Mouse (Mus musculus): ENCODE data around the gene Slc35f6. TPM values are rescaled to one million over a fixed set of nuclear protein-coding genes. Genes with fewer than 3 reads are reported as not detected.

Slc35f6 gene
- polyA plus RNA-seq, 1 experiment from 2014 or later, result 32.8 TPM

- no peaks in the 10 kb centered on the region for H3K9me3 ChIP-seq (replicated peaks)
- 95% methylated on average over 4 of the region's 4 CpGs for whole genome bisulfite sequencing
- no peak overlapping the region for H3K9ac ChIP-seq (replicated peaks)
- no peak overlapping the region for H3K4me2 ChIP-seq
- no peak for ATAC-seq (ENCODE audit: low FRiP score)
- H3K4me3 ChIP-seq (replicated peaks), result no peak overlapping the region
- no peaks in the 10 kb centered on the region; the same call in 1 of the 2 replicates for H3K27me3 ChIP-seq (replicated peaks)
- H3K4me1 ChIP-seq, result peaks cover 26% of the 10 kb centered on the region
- H3K36me3 ChIP-seq, result no peaks in the 10 kb centered on the region
- no peak overlapping the region for H3K27ac ChIP-seq (replicated peaks)
These were observed 35.2 kb upstream of the Slc35f6 start for GRCm38 (mm10) chr5:30612575-30612974.

- no peaks in the 10 kb centered on the region for H3K36me3 ChIP-seq
- H3K27me3 ChIP-seq (replicated peaks), result peaks cover 4% of the 10 kb centered on the region; the same call in 1 of the 2 replicates
- no peak overlapping the region for H3K4me2 ChIP-seq
- no peak overlapping the region for H3K4me3 ChIP-seq (replicated peaks)
- H3K27ac ChIP-seq (replicated peaks), result no peak overlapping the region
- no peaks in the 10 kb centered on the region for H3K9me3 ChIP-seq (replicated peaks)
- H3K4me1 ChIP-seq, result peaks cover 32% of the 10 kb centered on the region
- 76% methylated on average over 8 of the region's 8 CpGs for WGBS
- ATAC-seq (ENCODE audit: low FRiP score), result no peak
- H3K9ac ChIP-seq (replicated peaks), result no peak overlapping the region
These were observed 34.5 kb upstream of the Slc35f6 start for GRCm38 (mm10) chr5:30613242-30613641.

- Histone ChIP-seq H3K9me3 (replicated peaks) (no peaks in the 10 kb centered on the region), H3K9ac (replicated peaks) (no peak overlapping the region), H3K27me3 (replicated peaks) (peaks cover 4% of the 10 kb centered on the region; the same call in 1 of the 2 replicates), H3K4me2 (no peak overlapping the region), H3K36me3 (no peaks in the 10 kb centered on the region), H3K27ac (replicated peaks) (no peak overlapping the region), H3K4me1 (peaks cover 32% of the 10 kb centered on the region), H3K4me3 (replicated peaks) (no peak overlapping the region)
- peak; percentile 48; the same call in 1 of the 2 replicates for ATAC-seq (ENCODE audit: low FRiP score)
- 43% methylated on average over 1 of the region's 1 CpGs for WGBS
These were observed 33.5 kb upstream of the Slc35f6 start for GRCm38 (mm10) chr5:30614221-30614620.

GRCm38 (mm10) chr5:30615416-30615815 is 32.3 kb upstream of the Slc35f6 start:
- peaks cover 32% of the 10 kb centered on the region for H3K4me1 ChIP-seq
- H3K4me2 ChIP-seq, result no peak overlapping the region
- no peaks in the 10 kb centered on the region for H3K9me3 ChIP-seq (replicated peaks)
- H3K9ac ChIP-seq (replicated peaks), result no peak overlapping the region
- H3K36me3 ChIP-seq, result no peaks in the 10 kb centered on the region
- peaks cover 6% of the 10 kb centered on the region for H3K27me3 ChIP-seq (replicated peaks)
- no peak overlapping the region for H3K4me3 ChIP-seq (replicated peaks)
- H3K27ac ChIP-seq (replicated peaks), result no peak overlapping the region
- ATAC-seq (ENCODE audit: low FRiP score), result no peak
- WGBS, result 51% methylated on average over 6 of the region's 6 CpGs

GRCm38 (mm10) chr5:30615819-30616218 is 31.9 kb upstream of the Slc35f6 start:
- ATAC-seq (ENCODE audit: low FRiP score), result no peak
- Histone ChIP-seq H3K27me3 (replicated peaks) (peaks cover 10% of the 10 kb centered on the region), H3K27ac (replicated peaks) (no peak overlapping the region), H3K9me3 (replicated peaks) (no peaks in the 10 kb centered on the region), H3K4me2 (no peak overlapping the region), H3K36me3 (no peaks in the 10 kb centered on the region), H3K4me1 (peaks cover 32% of the 10 kb centered on the region), H3K4me3 (replicated peaks) (no peak overlapping the region), H3K9ac (replicated peaks) (no peak overlapping the region)
- WGBS, result 88% methylated on average over 4 of the region's 4 CpGs

- 27% methylated on average over 3 of the region's 3 CpGs for WGBS
- 0 out of 2 replicates have a peak, but pooled peaks have one; percentile 18 for ATAC-seq (ENCODE audit: low FRiP score)
- Histone ChIP-seq H3K9ac (replicated peaks) (no peak overlapping the region), H3K4me3 (replicated peaks) (no peak overlapping the region), H3K27ac (replicated peaks) (no peak overlapping the region; the same call in 1 of the 2 replicates), H3K9me3 (replicated peaks) (no peaks in the 10 kb centered on the region), H3K4me2 (no peak overlapping the region), H3K27me3 (replicated peaks) (peaks cover 18% of the 10 kb centered on the region), H3K36me3 (no peaks in the 10 kb centered on the region), H3K4me1 (peaks cover 30% of the 10 kb centered on the region)
These were observed 31.1 kb upstream of the Slc35f6 start for GRCm38 (mm10) chr5:30616644-30617043.

- no peaks in the 10 kb centered on the region for H3K9me3 ChIP-seq (replicated peaks)
- no peak overlapping the region for H3K4me2 ChIP-seq
- no peak overlapping the region for H3K27ac ChIP-seq (replicated peaks)
- H3K4me1 ChIP-seq, result peaks cover 35% of the 10 kb centered on the region
- peaks cover 23% of the 10 kb centered on the region for H3K27me3 ChIP-seq (replicated peaks)
- no peak for ATAC-seq (ENCODE audit: low FRiP score)
- no peak overlapping the region for H3K9ac ChIP-seq (replicated peaks)
- 40% methylated on average over 3 of the region's 3 CpGs for WGBS
- no peaks in the 10 kb centered on the region for H3K36me3 ChIP-seq
- no peak overlapping the region for H3K4me3 ChIP-seq (replicated peaks)
These were observed 30.4 kb upstream of the Slc35f6 start for GRCm38 (mm10) chr5:30617357-30617756.

- peaks cover 28% of the 10 kb centered on the region for H3K27me3 ChIP-seq (replicated peaks)
- no peaks in the 10 kb centered on the region for H3K9me3 ChIP-seq (replicated peaks)
- WGBS, result 29% methylated on average over 11 of the region's 11 CpGs
- no peak overlapping the region for H3K4me3 ChIP-seq (replicated peaks)
- H3K9ac ChIP-seq (replicated peaks), result no peak overlapping the region
- no peaks in the 10 kb centered on the region for H3K36me3 ChIP-seq
- peaks cover 40% of the 10 kb centered on the region for H3K4me1 ChIP-seq
- no peak for ATAC-seq (ENCODE audit: low FRiP score)
- no peak overlapping the region for H3K4me2 ChIP-seq
- no peak overlapping the region for H3K27ac ChIP-seq (replicated peaks)
These were observed 29.9 kb upstream of the Slc35f6 start for GRCm38 (mm10) chr5:30617851-30618250.

GRCm38 (mm10) chr5:30618376-30619003 is 29.2 kb upstream of the Slc35f6 start:
- Histone ChIP-seq H3K27me3 (replicated peaks) (peaks cover 30% of the 10 kb centered on the region), H3K27ac (replicated peaks) (no peak overlapping the region), H3K36me3 (no peaks in the 10 kb centered on the region), H3K9ac (replicated peaks) (no peak overlapping the region), H3K4me1 (peaks cover 41% of the 10 kb centered on the region), H3K4me3 (replicated peaks) (no peak overlapping the region), H3K4me2 (no peak overlapping the region), H3K9me3 (replicated peaks) (no peaks in the 10 kb centered on the region)
- no peak for ATAC-seq (ENCODE audit: low FRiP score)
- WGBS, result 86% methylated on average over 8 of the region's 8 CpGs

GRCm38 (mm10) chr5:30619211-30619610 is 28.5 kb upstream of the Slc35f6 start:
- WGBS, result 73% methylated on average over 2 of the region's 2 CpGs
- ATAC-seq (ENCODE audit: low FRiP score), result no peak
- no peak overlapping the region for H3K27ac ChIP-seq (replicated peaks)
- H3K36me3 ChIP-seq, result no peaks in the 10 kb centered on the region
- H3K27me3 ChIP-seq (replicated peaks), result peaks cover 32% of the 10 kb centered on the region
- peaks cover 37% of the 10 kb centered on the region for H3K4me1 ChIP-seq
- no peaks in the 10 kb centered on the region for H3K9me3 ChIP-seq (replicated peaks)
- no peak overlapping the region for H3K9ac ChIP-seq (replicated peaks)
- no peak overlapping the region for H3K4me3 ChIP-seq (replicated peaks)
- no peak overlapping the region for H3K4me2 ChIP-seq

- peaks cover 33% of the 10 kb centered on the region for H3K27me3 ChIP-seq (replicated peaks)
- H3K9me3 ChIP-seq (replicated peaks), result no peaks in the 10 kb centered on the region
- no peak for ATAC-seq (ENCODE audit: low FRiP score)
- no peak overlapping the region for H3K27ac ChIP-seq (replicated peaks)
- H3K36me3 ChIP-seq, result no peaks in the 10 kb centered on the region
- WGBS, result 98% methylated on average over 20 of the region's 20 CpGs
- no peak overlapping the region for H3K9ac ChIP-seq (replicated peaks)
- peaks cover 24% of the 10 kb centered on the region for H3K4me1 ChIP-seq
- H3K4me3 ChIP-seq (replicated peaks), result no peak overlapping the region
- H3K4me2 ChIP-seq, result no peak overlapping the region
These were observed 27.2 kb upstream of the Slc35f6 start for GRCm38 (mm10) chr5:30620567-30620966.

GRCm38 (mm10) chr5:30621211-30621790 is 26.4 kb upstream of the Slc35f6 start:
- peaks cover 33% of the 10 kb centered on the region for H3K27me3 ChIP-seq (replicated peaks)
- no peak for ATAC-seq (ENCODE audit: low FRiP score)
- WGBS, result 90% methylated on average over 9 of the region's 9 CpGs

More at GRCm38 (mm10) chr5:30621211-30621790, 26.4 kb upstream of the Slc35f6 start:
- no peak overlapping the region for H3K9ac ChIP-seq (replicated peaks)
- H3K4me2 ChIP-seq, result no peak overlapping the region
- peaks cover 24% of the 10 kb centered on the region for H3K4me1 ChIP-seq
- no peak overlapping the region for H3K4me3 ChIP-seq (replicated peaks)
- no peak overlapping the region for H3K27ac ChIP-seq (replicated peaks)
- H3K9me3 ChIP-seq (replicated peaks), result no peaks in the 10 kb centered on the region
- H3K36me3 ChIP-seq, result no peaks in the 10 kb centered on the region

All from neural tube, embryonic 15.5 days (tissue).